Mouse (Mus musculus): ENCODE data around the gene Cdkal1. TPM values are rescaled to one million over a fixed set of nuclear protein-coding genes. Genes with fewer than 3 reads are reported as not detected.

Gene Cdkal1
- total and polyA plus RNA-seq, 3 experiments: 8.7 to 13.7 (median 9.5) TPM

- TF ChIP-seq CTCF (conservative IDR thresholded peaks at IDR 0.05 in 1 of 2, IDR thresholded peaks at IDR 0.05 in 1 of 2; ENCODE audit: low read depth in 2 of 2, low read length in 2 of 2): no peak
- TF ChIP-seq ZC3H11A (IDR thresholded peaks at IDR 0.05; ENCODE audit: low read depth, low read length): no peak
- no peak for TF ChIP-seq RCOR1 (conservative IDR thresholded peaks at IDR 0.05; ENCODE audit: low read depth, low read length)
- TF ChIP-seq PAX5 (IDR thresholded peaks at IDR 0.05; ENCODE audit: low read length): no peak
- no peak for TF ChIP-seq KAT2A (IDR thresholded peaks at IDR 0.05; ENCODE audit: insufficient replicate concordance, low read length)
- no peak for TF ChIP-seq GABPA (IDR thresholded peaks at IDR 0.05; ENCODE audit: insufficient replicate concordance, low read depth, low read length)
- no peak for TF ChIP-seq MAX (IDR thresholded peaks at IDR 0.05; ENCODE audit: low read length)
- TF ChIP-seq ETS1 (conservative IDR thresholded peaks at IDR 0.05; ENCODE audit: low read depth, low read length): no peak
- TF ChIP-seq USF2 (conservative IDR thresholded peaks at IDR 0.05; ENCODE audit: low read depth, low read length): no peak
- no peak for TF ChIP-seq HCFC1 (IDR thresholded peaks at IDR 0.05; ENCODE audit: low read depth, low read length)
- TF ChIP-seq NELFE (IDR thresholded peaks at IDR 0.05; ENCODE audit: low read depth, low read length): no peak
- TF ChIP-seq ELF1 (IDR thresholded peaks at IDR 0.05; ENCODE audit: low read depth, low read length): no peak
- TF ChIP-seq BHLHE40 (IDR thresholded peaks at IDR 0.05; ENCODE audit: low read depth, low read length): no peak
- no peak for TF ChIP-seq EP300 (IDR thresholded peaks at IDR 0.05; ENCODE audit: low read length)
- TF ChIP-seq ZMIZ1 (IDR thresholded peaks at IDR 0.05; ENCODE audit: low read depth, low read length): no peak
- TF ChIP-seq MAZ (IDR thresholded peaks at IDR 0.05; ENCODE audit: low read depth, low read length): no peak
- TF ChIP-seq UBTF (IDR thresholded peaks at IDR 0.05; ENCODE audit: low read depth, low read length): no peak
- in situ Hi-C loops (cut with MboI; ENCODE audit: low pct_ligation_motif_present, low pct_unique_long_range_greater_than_20kb, low sequenced_read_pairs) (no loop called here), dilution Hi-C loops (cut with MboI; ENCODE audit: extremely low pct_ligation_motif_present, extremely low pct_unique_long_range_greater_than_20kb, low sequenced_read_pairs) (no loop called here)
- DNase-seq (ENCODE audit: extremely low read depth): no peak
- H3K9ac ChIP-seq (ENCODE audit: insufficient read depth, low read depth): no peak overlapping the region
- H3K9me3 ChIP-seq (replicated peaks; ENCODE audit: low read length): peaks cover 8% of the 10 kb centered on the region
- no peak overlapping the region for H3K27ac ChIP-seq (ENCODE audit: insufficient read depth, low read depth)
- H3K4me2 ChIP-seq (ENCODE audit: insufficient read depth, low read depth, poor library complexity, severe bottlenecking): no peak overlapping the region
- peaks cover 0 to 14% of the 10 kb centered on the region in 2 experiments for H3K36me3 ChIP-seq (replicated peaks in 1 of 2; ENCODE audit: control insufficient read depth in 1 of 2, insufficient read depth in 1 of 2, low read length in 1 of 2)
- no peaks in the 10 kb centered on the region for H3K79me2 ChIP-seq (replicated peaks; ENCODE audit: control insufficient read depth, extremely low read depth, insufficient read depth, poor library complexity, severe bottlenecking)
- peaks cover 0 to 18% of the 10 kb centered on the region in 2 experiments; a peak in 3 of 4 replicates for H3K4me1 ChIP-seq (ENCODE audit: control insufficient read depth in 1 of 2, insufficient read depth in 2 of 2)
- no peak overlapping the region for H3K4me3 ChIP-seq (replicated peaks in 1 of 3; ENCODE audit: low read depth in 2 of 3, low read length in 2 of 3, poor library complexity in 1 of 3)
- no peaks in the 10 kb centered on the region for H3K27me3 ChIP-seq (replicated peaks)
Observed at GRCm38 (mm10) chr13:29596735-29597134, 258.7 kb downstream of the Cdkal1 start.

- no peaks in the 10 kb centered on the region for H3K27me3 ChIP-seq (replicated peaks)
- H3K27ac ChIP-seq (ENCODE audit: insufficient read depth, low read depth): no peak overlapping the region
- no peaks in the 10 kb centered on the region for H3K79me2 ChIP-seq (replicated peaks; ENCODE audit: control insufficient read depth, extremely low read depth, insufficient read depth, poor library complexity, severe bottlenecking)
- TF ChIP-seq MYC (IDR thresholded peaks at IDR 0.05; ENCODE audit: low read depth, low read length) (no peak), E2F4 (IDR thresholded peaks at IDR 0.05; ENCODE audit: insufficient replicate concordance, low read depth, low read length) (no peak), SMC3 (IDR thresholded peaks at IDR 0.05; ENCODE audit: low read depth, low read length) (no peak), ETS1 (conservative IDR thresholded peaks at IDR 0.05; ENCODE audit: low read depth, low read length) (no peak), USF1 (IDR thresholded peaks at IDR 0.05; ENCODE audit: low read depth, low read length) (no peak)
- in situ Hi-C loops (cut with MboI; ENCODE audit: low pct_ligation_motif_present, low pct_unique_long_range_greater_than_20kb, low sequenced_read_pairs) (no loop called here), dilution Hi-C loops (cut with MboI; ENCODE audit: extremely low pct_ligation_motif_present, extremely low pct_unique_long_range_greater_than_20kb, low sequenced_read_pairs) (no loop called here)
- peaks cover 13 to 39% of the 10 kb centered on the region in 2 experiments for H3K4me1 ChIP-seq (ENCODE audit: control insufficient read depth in 1 of 2, insufficient read depth in 2 of 2)
- no peak for DNase-seq (ENCODE audit: extremely low read depth)
- H3K4me3 ChIP-seq (replicated peaks in 1 of 3; ENCODE audit: low read depth in 2 of 3, low read length in 2 of 3, poor library complexity in 1 of 3): no peak overlapping the region
- no peak overlapping the region for H3K4me2 ChIP-seq (ENCODE audit: insufficient read depth, low read depth, poor library complexity, severe bottlenecking)
- peaks cover 0 to 9% of the 10 kb centered on the region in 2 experiments for H3K36me3 ChIP-seq (replicated peaks in 1 of 2; ENCODE audit: control insufficient read depth in 1 of 2, insufficient read depth in 1 of 2, low read length in 1 of 2)
- H3K9ac ChIP-seq (ENCODE audit: insufficient read depth, low read depth): no peak overlapping the region
- H3K9me3 ChIP-seq (replicated peaks; ENCODE audit: low read length): peaks cover 6% of the 10 kb centered on the region
Observed at GRCm38 (mm10) chr13:29593096-29593495, 262.4 kb downstream of the Cdkal1 start.
